Mouse (Mus musculus) R1 (cell line): ENCODE data around the gene Commd1.

ENCODE experiments used
- DNase-seq: peaks from one replicate; pipeline ENCODE4 v3.0.0-alpha.2; 2018; ENCODE audit warnings: low read depth, low spot score

The Commd1 gene

DNA sequence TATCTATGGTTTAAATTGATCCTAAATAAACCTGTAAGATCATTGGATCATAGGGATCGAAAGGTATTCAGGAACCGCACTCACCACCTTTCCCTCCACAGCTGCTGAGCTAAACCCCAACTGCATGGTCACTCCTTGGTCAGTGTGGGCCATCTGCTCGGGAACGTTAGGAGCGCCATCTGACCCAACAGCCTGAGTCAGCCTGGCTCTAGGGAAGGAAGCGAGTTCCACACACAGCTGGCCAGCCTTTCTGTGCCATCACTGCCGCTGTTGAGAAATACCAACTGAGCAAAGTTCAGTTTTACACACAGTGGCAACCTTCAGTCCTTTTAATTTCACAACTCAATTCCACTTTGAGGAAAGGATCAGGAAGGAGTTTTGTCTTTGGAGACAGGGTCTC lies 90.3 kb downstream of the Commd1 start:
- DNase-seq, result no peak

DNA sequence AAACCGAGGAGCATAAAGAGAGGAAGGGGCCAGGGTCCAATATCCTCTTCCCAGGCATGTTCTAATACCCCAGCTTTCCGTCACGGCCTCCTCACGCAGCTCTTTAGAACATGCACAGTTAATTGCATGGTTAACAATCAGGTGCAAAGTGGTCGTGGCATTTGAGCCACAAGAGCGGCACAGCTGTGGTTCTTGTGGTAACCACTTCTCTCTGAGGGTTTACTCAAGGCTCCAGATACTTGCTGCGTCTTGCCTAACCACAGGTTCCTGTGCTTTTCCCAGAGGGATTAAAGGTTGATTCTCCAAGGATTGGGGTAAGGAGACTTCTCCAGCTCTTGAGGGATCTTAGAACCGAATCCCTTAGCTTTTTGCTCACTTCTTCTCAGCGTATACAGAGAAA lies 90.9 kb downstream of the Commd1 start:
- DNase-seq, result no peak

DNA sequence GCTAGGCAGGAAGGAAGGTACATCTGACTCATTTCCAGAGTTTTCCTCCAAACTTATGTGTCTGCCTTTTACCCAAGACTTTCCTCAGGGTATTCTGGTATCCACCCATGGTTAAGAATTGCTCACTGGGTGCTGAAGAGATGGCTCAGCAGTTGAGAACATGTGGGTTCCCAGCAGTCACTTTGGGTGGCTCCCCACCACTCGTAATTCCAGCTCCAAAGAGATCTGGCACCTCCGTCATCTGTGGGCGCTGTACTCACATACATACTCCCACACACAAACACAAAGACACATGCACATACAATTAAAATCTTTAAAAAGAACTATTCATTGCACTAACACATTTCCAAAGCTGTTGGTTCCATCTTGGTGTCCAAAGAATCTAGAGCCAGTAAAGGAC lies 93.0 kb downstream of the Commd1 start:
- no peak for DNase-seq

- no peak for DNase-seq
Observed at GRCm38 (mm10) chr11:22886991-22887390, 95.2 kb downstream of the Commd1 start.

- DNase-seq, result no peak
Observed at GRCm38 (mm10) chr11:22885350-22885749, 96.8 kb downstream of the Commd1 start.

GRCm38 (mm10) chr11:22883676-22884075 lies 98.5 kb downstream of the Commd1 start:
- DNase-seq, result no peak

GRCm38 (mm10) chr11:22882926-22883325 lies 99.3 kb downstream of the Commd1 start:
- DNase-seq, result no peak

GRCm38 (mm10) chr11:22880383-22881172 lies 101.6 kb downstream of the Commd1 start:
- DNase-seq, result no peak

- no peak for DNase-seq
Observed at GRCm38 (mm10) chr11:22879645-22880044, 102.5 kb downstream of the Commd1 start.

GRCm38 (mm10) chr11:22876680-22877330 lies 105.4 kb downstream of the Commd1 start:
- DNase-seq, result no peak

GRCm38 (mm10) chr11:22875279-22875678 lies 106.9 kb downstream of the Commd1 start:
- no peak for DNase-seq

- DNase-seq, result no peak
Observed at GRCm38 (mm10) chr11:22874747-22875146, 107.4 kb downstream of the Commd1 start.

DNA sequence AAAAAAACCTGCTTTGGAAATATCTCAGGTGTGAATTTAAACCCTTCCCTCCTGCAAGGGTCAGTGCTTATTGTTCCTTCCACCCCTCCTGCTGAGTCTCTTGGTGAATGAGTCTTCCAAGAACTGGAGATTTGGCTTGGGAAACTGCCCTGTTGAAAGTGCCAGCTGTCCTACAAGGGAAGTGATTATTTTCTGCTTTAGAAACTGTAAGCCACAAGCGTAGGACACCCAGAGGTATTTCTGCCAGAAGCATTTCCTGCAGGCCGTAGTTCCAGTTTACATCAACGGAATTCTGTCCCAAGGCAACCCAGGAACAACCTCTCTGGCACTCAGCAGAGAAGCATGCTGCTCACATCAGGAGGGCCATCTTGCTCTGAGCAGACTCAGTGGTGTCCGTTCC lies 108.8 kb downstream of the Commd1 start:
- DNase-seq, result no peak

DNA sequence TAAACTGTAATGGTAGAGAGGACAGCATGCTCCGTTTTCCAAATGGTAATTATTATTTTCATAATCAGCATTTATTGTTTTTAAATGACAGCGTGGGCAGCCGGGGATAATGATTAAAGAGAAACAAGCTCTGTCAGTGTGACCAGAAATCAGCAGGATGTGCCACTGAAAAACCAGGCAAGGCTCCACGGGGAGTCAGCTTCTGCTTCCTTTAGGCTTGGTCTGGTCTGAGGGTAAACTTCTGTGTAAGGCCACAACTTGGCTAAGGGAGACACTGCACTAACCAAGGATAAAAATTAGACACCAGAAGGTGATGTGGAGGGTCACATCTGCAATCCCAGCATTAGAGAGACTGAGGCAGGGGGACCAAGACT lies 109.9 kb downstream of the Commd1 start:
- DNase-seq, result no peak

DNA sequence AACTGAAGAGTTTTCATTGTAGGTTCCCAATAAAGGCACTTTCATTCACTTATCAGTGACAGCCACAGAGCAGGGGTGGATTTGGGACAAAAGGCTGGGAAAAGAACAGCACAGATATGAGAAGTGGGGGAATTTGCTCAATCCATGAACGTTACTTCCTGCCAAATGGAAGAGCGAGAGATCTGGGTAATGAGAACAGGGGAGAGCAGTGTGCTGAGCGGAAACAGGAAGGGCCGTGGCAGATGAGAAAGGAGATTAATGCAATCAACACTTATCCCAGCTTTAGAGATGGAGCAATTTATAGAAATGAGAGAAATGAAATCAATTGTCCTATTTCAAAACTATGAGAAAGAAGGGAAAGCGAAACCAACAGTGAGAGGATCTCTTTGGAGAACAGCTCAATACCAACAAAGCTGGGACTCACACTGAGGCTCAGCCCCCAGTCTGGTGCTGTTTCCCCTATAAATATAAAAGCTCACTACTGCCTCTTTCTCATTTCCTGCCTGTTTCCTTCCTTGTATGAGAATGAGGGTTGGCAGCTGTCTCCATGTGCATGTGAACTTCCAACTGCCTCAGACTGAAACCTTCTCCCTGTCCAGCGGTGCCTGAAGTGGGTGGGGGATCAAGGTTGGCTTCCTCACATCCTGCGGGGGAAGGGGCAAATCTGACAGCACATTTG lies 110.4 kb downstream of the Commd1 start:
- no peak for DNase-seq

- DNase-seq, result no peak
Observed at GRCm38 (mm10) chr11:22868582-22868981, 113.6 kb downstream of the Commd1 start.

- DNase-seq, result no peak
Observed at GRCm38 (mm10) chr11:22867691-22868090, 114.5 kb downstream of the Commd1 start.

- DNase-seq, result no peak
Observed at GRCm38 (mm10) chr11:22865635-22866246, 116.4 kb downstream of the Commd1 start.

DNA sequence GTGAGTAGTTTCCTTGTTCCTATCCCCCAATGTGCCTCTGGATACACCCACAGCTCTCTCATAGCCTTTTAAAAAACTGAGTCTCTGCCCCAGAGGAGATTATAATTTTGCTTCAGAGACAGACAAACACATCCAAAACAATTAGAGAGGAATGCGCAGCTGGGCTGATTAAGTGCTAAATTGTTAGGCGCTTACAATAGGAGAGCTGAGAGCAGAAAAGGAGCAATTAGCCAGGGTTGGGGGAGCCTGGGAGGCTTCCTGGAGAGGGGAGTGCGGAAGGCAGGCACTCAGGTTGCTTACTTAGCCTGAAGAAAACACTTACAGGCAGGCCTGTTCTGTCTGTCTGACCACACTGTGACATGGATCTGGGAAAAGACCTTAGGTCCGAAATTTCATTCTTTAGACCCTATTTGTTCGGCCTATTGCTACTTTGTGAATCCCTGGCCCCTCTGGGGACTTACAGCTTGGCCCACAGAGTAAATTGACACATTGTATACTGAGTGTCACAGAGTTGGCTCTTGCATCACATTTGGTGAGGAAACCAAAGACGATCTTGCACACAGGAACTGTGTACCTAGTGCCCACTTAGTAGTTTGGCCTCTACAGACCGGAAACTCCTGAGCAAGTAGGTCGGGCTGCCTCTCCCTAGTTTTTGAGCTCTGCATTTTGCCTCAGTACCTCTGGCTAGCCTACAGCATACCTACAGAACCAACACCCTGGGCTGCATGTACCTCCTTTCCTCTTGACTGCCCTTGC lies 117.7 kb downstream of the Commd1 start:
- no peak for DNase-seq

DNA sequence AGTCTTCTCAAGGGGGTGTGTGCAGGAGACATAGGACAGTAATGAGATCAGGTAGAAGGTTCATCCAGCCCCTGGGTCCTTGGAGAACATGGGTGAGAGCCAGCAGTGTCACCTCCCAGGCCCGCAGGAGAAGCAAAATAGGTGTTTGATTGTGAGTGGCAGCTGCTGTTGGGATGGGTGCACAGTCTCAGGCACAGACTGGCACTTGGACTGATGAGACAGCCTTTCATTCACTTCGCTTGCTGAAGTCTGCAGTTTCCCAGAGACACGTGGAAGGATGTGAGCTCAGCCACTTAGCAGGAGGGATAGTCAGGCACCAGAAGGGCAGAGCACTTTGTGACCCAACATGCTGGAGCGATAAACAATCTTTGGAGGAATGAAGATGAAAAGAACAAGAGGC lies 118.6 kb downstream of the Commd1 start:
- no peak for DNase-seq

GRCm38 (mm10) chr11:22861315-22861714 lies 120.9 kb downstream of the Commd1 start:
- DNase-seq, result no peak
